Mouse (Mus musculus) megakaryocyte, embryonic 14.5 days (primary cell): Measurements from ENCODE around the gene 4930432M17Rik.

Experiments
- FLI1 ChIP-seq: IDR thresholded peaks from 2 replicates; pipeline ENCODE4 v1.6.1; 2012; ENCODE audit warnings: low read length, inconsistent platforms, mixed read lengths
- GATA1 ChIP-seq: IDR thresholded peaks from 3 replicates; pipeline ENCODE4 v1.6.1; 2012; ENCODE audit warnings: mixed read lengths, low read length, inconsistent platforms, borderline replicate concordance

GRCm38 (mm10) chr3:121685985-121686384 is 15.4 kb downstream of the 4930432M17Rik start:
- TF ChIP-seq GATA1, result no peak
- no peak for TF ChIP-seq FLI1
